Mouse (Mus musculus): ENCODE measurements around the gene Crxos. TPM values are rescaled to one million over a fixed set of nuclear protein-coding genes. Genes with fewer than 3 reads are reported as not detected.
"Not testable (repeated sequence)": the region's sequence is repeated elsewhere in the genome, so short reads cannot be mapped to it uniquely, and the experiment has no call there.

The Crxos gene
- not detected for total RNA-seq (2021)
- long read RNA-seq, experiment 1 = 0 reads
- long read RNA-seq, experiment 2 = 0 reads

GRCm38 (mm10) chr7:15882317-15882716, at the start of gene Crxos:
Crxos (plus strand) TSS chr7:15882617.
- intact Hi-C loops (cut with DNase I; ENCODE audit: low total_unique reads) = no loop called here
- DNase-seq = no peak

- intact Hi-C loops (cut with DNase I; ENCODE audit: low total_unique reads) = no loop called here
- DNase-seq = no peak
Observed at GRCm38 (mm10) chr7:15839578-15839977, 42.8 kb upstream of the Crxos start, which contains the start of gene Obox6. Obox6 (minus strand) TSS chr7:15839678.

- intact Hi-C loops (cut with DNase I; ENCODE audit: low total_unique reads) = no loop called here
- DNase-seq = no peak
Observed at GRCm38 (mm10) chr7:15859657-15860056, 22.8 kb upstream of the Crxos start.

GRCm38 (mm10) chr7:15864104-15864503, 18.3 kb upstream of the Crxos start:
- no peak for DNase-seq
- intact Hi-C loops (cut with DNase I; ENCODE audit: low total_unique reads) = no loop called here

GRCm38 (mm10) chr7:15879756-15880155, 2.7 kb upstream of the Crxos start, which contains the start of gene Crx:
Crx (minus strand) TSS chr7:15879968.
- DNase-seq = no peak
- intact Hi-C loops (cut with DNase I; ENCODE audit: low total_unique reads) = no loop called here

DNA sequence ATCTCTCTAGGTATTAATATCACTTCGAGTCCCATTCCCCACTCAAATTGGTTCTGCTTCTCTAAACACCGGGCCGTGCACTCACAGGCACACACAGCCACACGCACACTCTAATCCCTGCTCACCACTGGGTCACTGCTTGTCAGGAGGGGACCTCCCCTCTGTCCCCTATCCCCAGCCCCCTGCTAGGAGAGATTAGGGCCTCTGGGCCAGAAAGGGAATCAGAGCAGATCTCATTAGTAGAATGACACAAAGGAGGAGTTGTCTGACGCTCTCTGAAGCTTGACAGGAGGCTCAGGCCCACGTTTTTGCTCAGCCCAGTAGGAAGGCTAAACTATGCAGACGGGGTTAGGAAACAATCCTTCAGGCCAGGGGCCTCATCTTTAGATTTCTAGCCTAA, 1.0 kb upstream of the Crxos start:
- DNase-seq = no peak
- intact Hi-C loops (cut with DNase I; ENCODE audit: low total_unique reads) = no loop called here

- no peak for DNase-seq
- intact Hi-C loops (cut with DNase I; ENCODE audit: low total_unique reads) = no loop called here
Observed at GRCm38 (mm10) chr7:15881831-15882230, 586 bp upstream of the Crxos start.

DNA sequence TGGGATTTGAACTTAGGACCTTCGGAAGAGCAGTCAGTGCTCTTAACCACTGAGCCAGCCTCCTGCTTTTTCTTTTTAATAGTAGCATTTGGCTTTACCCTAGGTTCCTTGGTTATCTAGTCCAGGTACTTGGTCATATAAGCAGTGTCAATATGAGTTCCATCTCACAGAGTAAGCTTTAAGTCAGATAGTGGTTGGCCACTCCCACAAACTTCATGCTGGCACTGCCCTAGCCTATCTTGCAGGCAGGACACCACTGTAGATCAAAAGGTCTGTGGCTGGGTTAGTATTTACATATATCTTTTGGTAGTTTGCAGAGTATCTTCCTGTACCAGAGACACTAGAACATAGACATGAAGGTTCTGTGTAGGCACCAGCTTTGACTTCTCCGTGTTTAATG, 1.7 kb downstream of the Crxos start:
- no peak for DNase-seq
- intact Hi-C loops (cut with DNase I; ENCODE audit: low total_unique reads) = no loop called here

GRCm38 (mm10) chr7:15894251-15894650, 11.8 kb downstream of the Crxos start:
- no peak for DNase-seq
- intact Hi-C loops (cut with DNase I; ENCODE audit: low total_unique reads) = no loop called here

DNA sequence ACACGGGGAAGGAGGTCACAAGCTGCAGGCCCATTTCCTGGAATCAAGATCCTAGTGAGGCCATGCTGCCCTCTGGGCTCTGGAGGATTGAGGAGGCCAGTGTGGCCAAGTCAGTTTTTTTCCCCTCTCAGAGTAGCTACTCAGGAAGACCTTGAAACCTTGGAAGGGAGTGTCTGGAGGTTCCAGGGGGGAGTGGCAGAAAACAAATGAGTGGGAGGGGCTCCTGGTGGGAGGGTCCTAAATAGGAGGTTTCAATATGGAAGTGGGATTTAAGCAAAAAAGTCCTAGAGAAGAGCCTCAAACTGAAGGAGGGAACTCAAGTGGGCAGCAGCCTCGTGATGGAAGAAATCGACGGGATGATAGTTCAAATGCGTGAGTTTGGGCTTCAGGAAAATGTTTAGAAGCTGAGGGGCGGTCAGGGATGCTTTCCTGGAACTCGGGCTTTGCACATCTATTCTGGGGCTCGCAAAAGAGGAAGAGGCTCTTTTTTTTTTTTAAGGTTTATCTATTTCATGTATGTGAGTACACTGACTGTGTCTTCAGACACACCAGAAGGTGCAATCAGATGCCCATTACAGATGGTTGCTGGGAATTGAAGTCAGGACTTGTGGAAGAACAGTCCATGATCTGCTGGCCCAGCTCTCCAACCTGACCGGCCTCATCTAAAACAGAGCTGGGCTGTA, 19.1 kb downstream of the Crxos start:
- intact Hi-C loops (cut with DNase I; ENCODE audit: low total_unique reads) = no loop called here
- DNase-seq = no peak

DNA sequence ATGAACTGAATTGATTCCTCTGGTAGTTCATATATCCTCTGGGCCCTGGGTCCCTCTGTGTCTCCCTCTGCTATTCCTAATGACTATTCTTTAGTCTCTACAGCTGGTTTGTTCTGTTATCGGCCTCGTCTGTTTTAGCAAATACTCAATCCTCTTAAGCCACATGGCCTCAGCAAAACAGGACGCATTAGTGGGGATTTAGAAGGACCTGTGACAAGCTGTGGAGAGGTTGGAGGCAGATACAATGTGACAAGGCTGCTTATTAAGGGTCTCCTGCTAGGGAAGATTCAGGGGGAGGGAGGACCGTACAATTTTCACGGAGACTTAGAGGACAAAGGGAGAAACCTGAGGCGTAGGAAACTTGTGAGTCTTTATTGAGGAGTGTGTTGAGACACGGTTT, 23.4 kb downstream of the Crxos start:
- DNase-seq = no peak
- intact Hi-C loops (cut with DNase I; ENCODE audit: low total_unique reads) = no loop called here

- intact Hi-C loops (cut with DNase I; ENCODE audit: low total_unique reads) = no loop called here
- no peak for DNase-seq
Observed at GRCm38 (mm10) chr7:15906602-15907001, 24.2 kb downstream of the Crxos start.

DNA sequence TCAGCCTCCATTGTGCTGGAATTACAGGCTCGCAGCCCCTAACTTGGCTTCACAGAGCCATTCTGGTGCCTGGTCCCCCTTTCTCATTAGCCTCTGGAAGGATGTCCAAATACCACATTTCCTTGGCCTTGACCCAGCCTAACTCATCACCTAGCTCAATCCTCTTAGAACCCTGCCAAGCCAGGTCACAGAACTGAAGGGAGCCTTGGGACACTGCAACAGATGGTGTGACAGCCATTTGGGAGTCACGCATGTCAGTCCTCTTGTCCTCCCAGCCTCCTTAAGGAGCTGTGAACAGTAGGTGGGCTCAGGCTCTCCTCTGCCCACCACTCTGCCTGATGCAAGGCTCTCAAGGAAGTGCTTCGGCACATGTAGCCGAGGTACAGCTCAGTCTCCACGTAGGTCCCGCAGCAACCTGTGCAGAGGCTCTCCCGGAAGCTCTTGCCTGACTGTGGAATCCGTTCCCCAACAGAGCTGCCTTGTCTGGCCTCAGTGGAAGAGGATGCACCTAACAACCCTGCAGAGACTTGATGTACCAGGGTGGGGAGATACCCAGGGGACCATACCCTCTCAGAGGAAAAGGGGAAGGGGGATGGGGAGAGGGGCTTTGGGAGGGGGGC, 25.7 kb downstream of the Crxos start:
- no peak for DNase-seq
- intact Hi-C loops (cut with DNase I; ENCODE audit: low total_unique reads) = no loop called here

DNA sequence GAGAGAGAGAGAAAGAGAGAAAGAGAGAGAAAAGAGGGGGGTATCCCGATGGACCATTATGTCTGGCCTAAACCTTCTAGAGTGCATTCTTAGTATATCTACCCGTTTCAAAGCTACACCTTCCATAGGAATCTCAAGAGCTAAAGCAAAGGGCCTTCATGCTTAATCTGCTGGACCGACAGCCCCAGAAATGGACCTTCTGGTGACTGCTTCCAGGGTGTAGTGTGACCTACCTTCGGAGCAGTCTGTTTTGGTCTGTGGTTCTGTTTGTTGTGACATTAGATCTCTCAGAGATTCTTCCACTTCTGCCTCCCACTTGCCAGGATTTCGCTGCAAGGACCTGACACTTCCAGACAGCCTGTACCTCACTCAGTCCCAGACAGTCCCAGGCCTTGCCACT, 28.1 kb downstream of the Crxos start:
- no peak for DNase-seq
- intact Hi-C loops (cut with DNase I; ENCODE audit: low total_unique reads) = no loop called here

- intact Hi-C loops (cut with DNase I; ENCODE audit: low total_unique reads) = no loop called here
- peak; percentile 76 for DNase-seq
Observed at GRCm38 (mm10) chr7:15912183-15912582, 29.8 kb downstream of the Crxos start.

DNA sequence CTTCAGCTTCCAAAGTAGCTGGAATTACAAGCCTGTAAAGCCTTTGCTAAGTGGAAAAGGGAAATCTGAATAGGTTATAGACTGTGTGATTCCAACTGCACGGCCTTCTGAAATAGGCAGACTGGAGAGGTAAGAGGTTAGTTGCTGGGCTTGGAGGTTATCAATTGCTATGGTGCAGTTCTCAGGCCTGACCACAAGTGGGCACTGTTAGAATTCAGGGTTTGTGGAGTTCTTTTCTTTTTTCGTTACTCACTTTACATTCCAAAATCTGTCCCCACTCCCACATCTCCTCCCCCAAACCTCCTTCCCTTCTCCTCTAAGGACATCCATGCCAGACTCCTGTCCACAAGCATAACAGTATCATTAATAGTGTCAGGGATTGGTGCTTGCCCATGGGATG, 31.8 kb downstream of the Crxos start:
- DNase-seq = peak; percentile 37

DNA sequence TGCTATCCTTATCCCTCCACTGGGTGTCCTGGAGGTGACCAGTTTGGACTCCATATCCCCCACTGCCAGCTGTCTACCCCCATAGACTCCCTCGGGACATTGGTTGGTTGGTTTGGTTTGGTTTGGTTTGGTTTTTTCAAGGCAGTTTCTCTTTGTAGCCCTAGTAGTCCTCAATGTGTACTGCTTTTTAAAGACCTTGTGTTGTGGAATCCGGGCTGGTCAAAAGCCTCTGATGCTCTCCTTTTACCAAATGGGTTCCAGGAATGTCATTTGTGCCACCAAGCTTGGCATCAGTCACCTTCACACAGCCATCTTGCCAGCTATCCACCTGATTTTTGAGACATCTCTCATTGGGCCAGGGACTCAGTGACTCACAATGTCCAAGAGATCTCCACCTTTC, 32.3 kb downstream of the Crxos start:
- intact Hi-C loops (cut with DNase I; ENCODE audit: low total_unique reads) = no loop called here
- DNase-seq = no peak

More for the DNA sequence above, 31.8 kb downstream of the Crxos start:
- intact Hi-C loops (cut with DNase I; ENCODE audit: low total_unique reads) = no loop called here

- intact Hi-C loops (cut with DNase I; ENCODE audit: low total_unique reads); DNase-seq: not testable (repeated sequence)
Observed at GRCm38 (mm10) chr7:15915695-15916094, 33.3 kb downstream of the Crxos start.

- intact Hi-C loops (cut with DNase I; ENCODE audit: low total_unique reads) = no loop called here
- DNase-seq = no peak
Observed at GRCm38 (mm10) chr7:15916134-15916723, 33.8 kb downstream of the Crxos start.

DNA sequence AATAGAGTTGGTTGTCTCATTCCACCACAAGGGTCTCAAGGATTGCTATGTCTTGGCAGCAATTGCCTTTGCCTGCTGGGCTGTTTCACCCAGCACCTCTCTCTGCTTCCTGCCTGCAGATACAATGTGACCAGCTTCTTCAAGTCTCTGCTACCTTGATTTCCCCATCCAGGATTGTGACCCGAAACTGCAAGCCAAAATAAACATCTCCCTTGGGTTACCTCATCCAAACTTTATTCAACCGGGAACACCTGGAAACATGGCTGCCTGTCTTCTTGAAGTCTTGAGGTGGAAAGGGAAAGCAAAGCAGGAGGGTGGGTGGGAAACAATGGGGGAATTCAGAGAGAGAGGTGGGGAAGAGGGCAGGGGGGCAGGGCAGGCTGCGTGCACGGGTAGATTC, 34.6 kb downstream of the Crxos start:
- intact Hi-C loops (cut with DNase I; ENCODE audit: low total_unique reads) = no loop called here
- no peak for DNase-seq

DNA sequence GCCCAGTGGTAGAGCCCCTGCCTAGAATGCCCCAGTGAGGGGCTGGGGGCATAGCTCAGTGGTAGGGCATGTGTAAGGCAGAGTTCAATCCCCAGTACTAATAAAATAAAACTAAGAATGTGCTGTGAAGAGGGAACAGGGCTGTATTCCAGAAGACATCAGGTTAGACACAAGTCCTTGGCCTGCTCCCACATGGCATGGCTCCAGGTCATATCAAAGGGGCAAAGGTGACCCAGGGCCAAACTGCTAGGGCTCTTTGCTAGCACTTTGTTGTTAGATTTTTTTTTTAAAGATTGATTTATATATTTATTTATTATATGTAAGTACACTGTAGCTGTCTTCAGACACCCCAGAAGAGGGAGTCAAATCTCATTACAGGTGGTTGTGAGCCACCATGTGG, 36.0 kb downstream of the Crxos start:
- DNase-seq = no peak
- intact Hi-C loops (cut with DNase I; ENCODE audit: low total_unique reads) = no loop called here

Data from gastrocnemius, postnatal 14 days (tissue).